Mouse (Mus musculus): ENCODE data around the gene Ahcyl2. TPM values are rescaled to one million over a fixed set of nuclear protein-coding genes. Genes with fewer than 3 reads are reported as not detected.
"Not testable (repeated sequence)": the region's sequence is repeated elsewhere in the genome, so short reads cannot be mapped to it uniquely, and the experiment has no call there.

Gene Ahcyl2
- polyA plus RNA-seq, 1 experiment from 2014 or later, result 14.0 TPM

- WGBS, result 9% methylated on average over 13 of the region's 13 CpGs
- peak overlapping the region; percentile 93 for H3K4me3 ChIP-seq (ENCODE audit: low read depth, low read length)
- no peaks in the 10 kb centered on the region for H3K27me3 ChIP-seq (replicated peaks; ENCODE audit: control insufficient read depth, insufficient read depth, low read length)
- H3K27ac ChIP-seq (replicated peaks; ENCODE audit: low read depth, low read length), result peak overlapping the region; percentile 99
- H3K4me2 ChIP-seq (ENCODE audit: low read depth, low read length), result peak overlapping the region; percentile 93
- peak overlapping the region; percentile 99 for H3K9ac ChIP-seq (ENCODE audit: low read depth, low read length)
- no peaks in the 10 kb centered on the region for H3K9me3 ChIP-seq (ENCODE audit: control insufficient read depth, low read length)
- peaks cover 10% of the 10 kb centered on the region for H3K4me1 ChIP-seq (ENCODE audit: control insufficient read depth, insufficient read depth, low read length)
- ATAC-seq (ENCODE audit: low read depth), result no peak
- no peak for DNase-seq (ENCODE audit: low spot score)
- peaks cover 13% of the 10 kb centered on the region; the same call in 1 of the 2 replicates for H3K36me3 ChIP-seq (ENCODE audit: control insufficient read depth, insufficient read depth, low read length)
Measured at GRCm38 (mm10) chr6:29736610-29737458, 31.0 kb upstream of the Ahcyl2 start.

GRCm38 (mm10) chr6:29751466-29752152, 16.2 kb upstream of the Ahcyl2 start:
- H3K4me2 ChIP-seq (ENCODE audit: low read depth, low read length), result no peak overlapping the region
- peaks cover 32% of the 10 kb centered on the region for H3K36me3 ChIP-seq (ENCODE audit: control insufficient read depth, insufficient read depth, low read length)
- H3K9me3 ChIP-seq (ENCODE audit: control insufficient read depth, low read length), result peaks cover 9% of the 10 kb centered on the region
- no peak overlapping the region for H3K4me3 ChIP-seq (ENCODE audit: low read depth, low read length)
- H3K27ac ChIP-seq (replicated peaks; ENCODE audit: low read depth, low read length), result no peak overlapping the region; the same call in 1 of the 2 replicates
- no peaks in the 10 kb centered on the region for H3K4me1 ChIP-seq (ENCODE audit: control insufficient read depth, insufficient read depth, low read length)
- 86% methylated on average over 3 of the region's 3 CpGs for WGBS
- H3K27me3 ChIP-seq (replicated peaks; ENCODE audit: control insufficient read depth, insufficient read depth, low read length), result no peaks in the 10 kb centered on the region
- no peak overlapping the region; the same call in 1 of the 2 replicates for H3K9ac ChIP-seq (ENCODE audit: low read depth, low read length)
- ATAC-seq (ENCODE audit: low read depth), result no peak
- peak; percentile 59 for DNase-seq (ENCODE audit: low spot score)

GRCm38 (mm10) chr6:29753336-29753735, 14.5 kb upstream of the Ahcyl2 start:
- Histone ChIP-seq H3K36me3 (ENCODE audit: control insufficient read depth, insufficient read depth, low read length) (peaks cover 49% of the 10 kb centered on the region), H3K27ac (replicated peaks; ENCODE audit: low read depth, low read length) (no peak overlapping the region), H3K9me3 (ENCODE audit: control insufficient read depth, low read length) (peaks cover 6% of the 10 kb centered on the region), H3K4me2 (ENCODE audit: low read depth, low read length) (no peak overlapping the region), H3K4me3 (ENCODE audit: low read depth, low read length) (no peak overlapping the region), H3K27me3 (replicated peaks; ENCODE audit: control insufficient read depth, insufficient read depth, low read length) (no peaks in the 10 kb centered on the region), H3K9ac (ENCODE audit: low read depth, low read length) (no peak overlapping the region), H3K4me1 (ENCODE audit: control insufficient read depth, insufficient read depth, low read length) (no peaks in the 10 kb centered on the region)
- no peak for DNase-seq (ENCODE audit: low spot score)
- 92% methylated on average over 11 of the region's 11 CpGs for WGBS
- ATAC-seq (ENCODE audit: low read depth), result no peak

GRCm38 (mm10) chr6:29756001-29756400, 11.8 kb upstream of the Ahcyl2 start:
- no peaks in the 10 kb centered on the region for H3K4me1 ChIP-seq (ENCODE audit: control insufficient read depth, insufficient read depth, low read length)
- H3K9me3 ChIP-seq (ENCODE audit: control insufficient read depth, low read length), result no peaks in the 10 kb centered on the region
- DNase-seq (ENCODE audit: low spot score) (peak; percentile 24), ATAC-seq (ENCODE audit: low read depth) (no peak)
- no peak overlapping the region for H3K9ac ChIP-seq (ENCODE audit: low read depth, low read length)
- H3K36me3 ChIP-seq (ENCODE audit: control insufficient read depth, insufficient read depth, low read length), result peaks cover 69% of the 10 kb centered on the region
- 82% methylated on average over 5 of the region's 5 CpGs for WGBS
- H3K27me3 ChIP-seq (replicated peaks; ENCODE audit: control insufficient read depth, insufficient read depth, low read length), result no peaks in the 10 kb centered on the region
- no peak overlapping the region for H3K4me2 ChIP-seq (ENCODE audit: low read depth, low read length)
- H3K27ac ChIP-seq (replicated peaks; ENCODE audit: low read depth, low read length), result no peak overlapping the region
- H3K4me3 ChIP-seq (ENCODE audit: low read depth, low read length), result no peak overlapping the region

GRCm38 (mm10) chr6:29756476-29756875, 11.3 kb upstream of the Ahcyl2 start:
- Histone ChIP-seq H3K36me3 (ENCODE audit: control insufficient read depth, insufficient read depth, low read length) (peaks cover 73% of the 10 kb centered on the region), H3K9me3 (ENCODE audit: control insufficient read depth, low read length) (no peaks in the 10 kb centered on the region), H3K27ac (replicated peaks; ENCODE audit: low read depth, low read length) (no peak overlapping the region), H3K4me3 (ENCODE audit: low read depth, low read length) (no peak overlapping the region), H3K4me2 (ENCODE audit: low read depth, low read length) (no peak overlapping the region), H3K27me3 (replicated peaks; ENCODE audit: control insufficient read depth, insufficient read depth, low read length) (no peaks in the 10 kb centered on the region), H3K9ac (ENCODE audit: low read depth, low read length) (no peak overlapping the region), H3K4me1 (ENCODE audit: control insufficient read depth, insufficient read depth, low read length) (no peaks in the 10 kb centered on the region)
- 87% methylated on average over 4 of the region's 4 CpGs for WGBS
- DNase-seq (ENCODE audit: low spot score) (no peak), ATAC-seq (ENCODE audit: low read depth) (no peak)

- no peaks in the 10 kb centered on the region for H3K4me1 ChIP-seq (ENCODE audit: control insufficient read depth, insufficient read depth, low read length)
- H3K36me3 ChIP-seq (ENCODE audit: control insufficient read depth, insufficient read depth, low read length), result peaks cover 76% of the 10 kb centered on the region
- no peaks in the 10 kb centered on the region for H3K9me3 ChIP-seq (ENCODE audit: control insufficient read depth, low read length)
- H3K27ac ChIP-seq (replicated peaks; ENCODE audit: low read depth, low read length), result no peak overlapping the region
- ATAC-seq (ENCODE audit: low read depth) (peak; percentile 48), DNase-seq (ENCODE audit: low spot score) (peak; percentile 84)
- H3K4me3 ChIP-seq (ENCODE audit: low read depth, low read length), result no peak overlapping the region
- WGBS, result 40% methylated on average over 4 of the region's 4 CpGs
- H3K27me3 ChIP-seq (replicated peaks; ENCODE audit: control insufficient read depth, insufficient read depth, low read length), result no peaks in the 10 kb centered on the region
- no peak overlapping the region for H3K9ac ChIP-seq (ENCODE audit: low read depth, low read length)
- no peak overlapping the region for H3K4me2 ChIP-seq (ENCODE audit: low read depth, low read length)
Measured at GRCm38 (mm10) chr6:29758417-29758816, 9.4 kb upstream of the Ahcyl2 start.

GRCm38 (mm10) chr6:29759012-29759679, 8.7 kb upstream of the Ahcyl2 start:
- H3K9me3 ChIP-seq (ENCODE audit: control insufficient read depth, low read length), result no peaks in the 10 kb centered on the region
- no peak for ATAC-seq (ENCODE audit: low read depth)
- H3K27me3 ChIP-seq (replicated peaks; ENCODE audit: control insufficient read depth, insufficient read depth, low read length), result no peaks in the 10 kb centered on the region
- no peaks in the 10 kb centered on the region for H3K4me1 ChIP-seq (ENCODE audit: control insufficient read depth, insufficient read depth, low read length)
- H3K4me2 ChIP-seq (ENCODE audit: low read depth, low read length), result no peak overlapping the region
- H3K27ac ChIP-seq (replicated peaks; ENCODE audit: low read depth, low read length), result no peak overlapping the region
- H3K36me3 ChIP-seq (ENCODE audit: control insufficient read depth, insufficient read depth, low read length), result peaks cover 69% of the 10 kb centered on the region
- WGBS, result 79% methylated on average over 13 of the region's 13 CpGs
- DNase-seq (ENCODE audit: low spot score), result no peak
- no peak overlapping the region for H3K9ac ChIP-seq (ENCODE audit: low read depth, low read length)
- no peak overlapping the region for H3K4me3 ChIP-seq (ENCODE audit: low read depth, low read length)

- H3K9ac ChIP-seq (ENCODE audit: low read depth, low read length); H3K27me3 ChIP-seq (replicated peaks; ENCODE audit: control insufficient read depth, insufficient read depth, low read length); H3K27ac ChIP-seq (replicated peaks; ENCODE audit: low read depth, low read length); H3K9me3 ChIP-seq (ENCODE audit: control insufficient read depth, low read length); ATAC-seq (ENCODE audit: low read depth); DNase-seq (ENCODE audit: low spot score); H3K4me2 ChIP-seq (ENCODE audit: low read depth, low read length); H3K4me3 ChIP-seq (ENCODE audit: low read depth, low read length); H3K4me1 ChIP-seq (ENCODE audit: control insufficient read depth, insufficient read depth, low read length): not testable (repeated sequence)
- H3K36me3 ChIP-seq (ENCODE audit: control insufficient read depth, insufficient read depth, low read length), result peaks cover 56% of the 10 kb centered on the region
- WGBS, result 93% methylated on average over 2 of the region's 2 CpGs
Measured at GRCm38 (mm10) chr6:29760397-29760796, 7.4 kb upstream of the Ahcyl2 start.
